Mouse (Mus musculus) heart, embryonic 10.5 days (tissue): ENCODE measurements around the gene Nutm1. TPM values are rescaled to one million over a fixed set of nuclear protein-coding genes. Genes with fewer than 3 reads are reported as not detected.

Experiments used
- DNase-seq: peaks from one replicate; pipeline ENCODE4 v3.0.0-alpha.2; 2017; ENCODE audit warnings: low spot score
- H3K27ac ChIP-seq: fragments of 300-500 bp; sonication (generic); 2 replicates; pipeline ENCODE4 v1.5.1; 2016; ENCODE audit warnings: mild to moderate bottlenecking
- H3K27me3 ChIP-seq: fragments of 300-500 bp; sonication (generic); 2 replicates; pipeline ENCODE4 v1.6.1; 2016; ENCODE audit warnings: mild to moderate bottlenecking; ENCODE audit not compliant: poor library complexity, insufficient read depth, severe bottlenecking
- H3K36me3 ChIP-seq: fragments of 300-500 bp; sonication (generic); 2 replicates; pipeline ENCODE4 v1.6.1; 2016; ENCODE audit warnings: mild to moderate bottlenecking, moderate library complexity
- H3K4me1 ChIP-seq: fragments of 300-500 bp; sonication (generic); 2 replicates; pipeline ENCODE4 v1.6.1; 2016; ENCODE audit warnings: mild to moderate bottlenecking
- H3K4me3 ChIP-seq: fragments of 300-500 bp; sonication (generic); 2 replicates; pipeline ENCODE4 v1.5.1; 2016; ENCODE audit warnings: mild to moderate bottlenecking, moderate library complexity
- H3K9me3 ChIP-seq: fragments of 300-500 bp; sonication (generic); 2 replicates; pipeline ENCODE4 v1.6.1; 2016; ENCODE audit warnings: mild to moderate bottlenecking, moderate library complexity
- WGBS: fragments of 180-500 bp; shearing (Covaris S2); methylation state at CpG from one replicate; pipeline ENCODE4 v1.1.7; 2016; 5-methylcytosine and 5-hydroxymethylcytosine counted together
- polyA plus RNA-seq: library from polyadenylated mRNA; unstranded; fragments of >200 nt; fragmentation: Nextera tagmentation; extraction: Ambion mirVana; gene quantifications from 2 replicates; pipeline ENCODE4 v1.2.1, GENCODE M21; 2016

The Nutm1 gene
- polyA plus RNA-seq, 1 experiment from 2014 or later: 0.04 TPM

DNA sequence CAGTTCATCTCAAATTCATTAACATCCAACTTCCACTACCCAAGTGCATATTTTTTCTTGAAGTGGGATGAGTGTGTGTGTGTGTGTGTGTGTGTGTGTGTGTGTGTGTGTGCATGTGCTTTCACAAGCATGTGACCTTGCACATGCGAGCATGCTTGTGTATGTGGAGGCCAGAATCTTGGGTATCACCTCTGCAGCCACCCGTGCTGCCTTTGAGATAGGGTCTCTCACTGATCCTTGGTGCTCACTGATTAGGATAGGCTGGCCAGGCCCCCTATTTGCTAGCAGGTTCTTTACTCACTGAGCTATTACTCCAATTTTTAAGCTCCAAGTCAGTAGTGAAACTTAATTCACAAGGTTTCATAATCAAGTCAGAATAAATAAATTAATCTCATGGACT is 13.8 kb upstream of the Nutm1 start:
- H3K9me3 ChIP-seq: no peaks in the 10 kb centered on the region
- no peaks in the 10 kb centered on the region for H3K27me3 ChIP-seq
- DNase-seq: no peak
- H3K4me1 ChIP-seq: peaks cover 3% of the 10 kb centered on the region; the same call in 1 of the 2 replicates
- no peak overlapping the region for H3K27ac ChIP-seq
- H3K36me3 ChIP-seq: peaks cover 7% of the 10 kb centered on the region; the same call in 1 of the 2 replicates
- no peak overlapping the region for H3K4me3 ChIP-seq
- 62% methylated on average over 2 of the region's 2 CpGs for WGBS

DNA sequence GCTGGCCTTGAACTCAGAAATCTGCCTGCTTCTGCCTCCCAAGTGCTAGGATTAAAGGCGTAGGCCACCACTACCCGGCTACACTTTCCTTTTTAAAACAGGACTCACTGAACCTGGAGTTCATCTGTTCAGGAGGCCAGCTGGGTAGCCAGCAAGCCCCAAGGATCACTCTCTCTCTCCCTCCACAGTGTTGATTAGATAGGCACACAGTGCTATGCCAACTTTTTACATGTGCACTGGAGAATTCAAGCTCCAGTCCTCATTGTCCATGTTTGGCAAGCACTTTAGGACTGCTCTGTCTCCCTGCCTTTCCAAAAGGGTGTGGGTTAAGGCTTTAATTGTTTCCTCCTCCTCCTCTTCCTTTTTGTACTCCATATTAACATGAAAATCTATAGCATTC is 10.9 kb upstream of the Nutm1 start:
- no peak for DNase-seq
- no peak overlapping the region for H3K4me3 ChIP-seq
- H3K9me3 ChIP-seq: no peaks in the 10 kb centered on the region
- peaks cover 9% of the 10 kb centered on the region; the same call in 1 of the 2 replicates for H3K4me1 ChIP-seq
- peaks cover 7% of the 10 kb centered on the region; the same call in 1 of the 2 replicates for H3K36me3 ChIP-seq
- no peak overlapping the region for H3K27ac ChIP-seq
- H3K27me3 ChIP-seq: no peaks in the 10 kb centered on the region
- 55% methylated on average over 2 of the region's 2 CpGs for WGBS

DNA sequence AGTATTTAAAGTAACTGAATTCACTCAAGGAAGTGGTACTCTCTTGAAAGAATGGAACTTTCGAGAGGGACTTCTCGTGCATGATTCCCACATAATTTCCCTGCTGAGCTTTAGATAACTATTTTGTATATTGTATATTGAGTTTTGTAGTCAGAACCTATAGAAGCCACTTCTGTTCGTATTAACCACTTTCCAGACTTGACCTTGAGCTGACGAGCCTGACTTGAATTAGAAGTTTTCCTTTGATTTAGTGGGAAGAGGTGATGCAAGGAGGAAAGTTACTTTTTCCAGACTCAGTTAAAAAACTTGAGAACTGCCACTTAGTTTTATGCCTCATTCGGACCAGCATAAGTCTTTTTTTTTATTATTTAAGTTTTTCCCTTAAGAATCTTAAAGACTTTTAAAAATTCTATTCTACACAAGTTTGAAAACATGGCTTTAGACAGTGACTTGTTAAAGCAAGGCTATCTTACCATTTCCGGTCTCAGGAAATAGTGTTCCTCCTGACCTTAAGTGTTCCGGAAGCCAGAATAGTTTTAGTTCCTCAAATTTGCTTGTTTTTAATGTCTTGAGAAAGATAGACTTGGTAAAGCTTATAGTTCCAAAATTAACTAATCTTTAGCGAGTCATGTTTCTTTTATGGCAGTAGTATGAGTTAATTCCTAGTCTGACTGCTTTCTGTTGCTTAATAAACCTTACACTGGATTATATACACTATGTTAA is 8.6 kb upstream of the Nutm1 start:
- Histone ChIP-seq H3K9me3 (no peaks in the 10 kb centered on the region), H3K4me1 (peaks cover 14% of the 10 kb centered on the region; the same call in 1 of the 2 replicates), H3K4me3 (peak overlapping the region; percentile 90), H3K27ac (no peak overlapping the region), H3K36me3 (0 out of 2 replicates have a peak, but pooled peaks cover 5% of the 10 kb centered on the region), H3K27me3 (no peaks in the 10 kb centered on the region)
- WGBS: 72% methylated on average over 8 of the region's 8 CpGs
- no peak for DNase-seq

DNA sequence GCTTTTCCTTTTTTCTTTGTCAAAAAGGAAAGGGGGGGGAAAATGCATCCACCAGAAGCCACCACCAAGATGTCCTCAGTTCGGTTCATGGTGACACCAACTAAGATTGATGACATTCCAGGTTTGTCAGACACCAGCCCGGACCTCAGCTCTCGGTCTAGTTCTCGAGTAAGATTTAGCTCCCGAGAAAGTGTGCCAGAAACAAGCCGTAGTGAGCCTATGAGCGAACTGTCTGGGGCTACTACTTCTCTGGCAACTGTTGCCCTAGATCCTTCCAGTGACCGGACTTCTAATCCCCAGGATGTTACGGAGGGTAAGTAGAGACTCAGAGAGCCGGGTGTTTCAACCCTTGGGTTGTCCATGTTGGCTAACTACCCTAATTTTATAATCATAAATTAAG is 7.7 kb upstream of the Nutm1 start:
- Histone ChIP-seq H3K27me3 (no peaks in the 10 kb centered on the region), H3K36me3 (0 out of 2 replicates have a peak, but pooled peaks cover 5% of the 10 kb centered on the region), H3K4me1 (peaks cover 16% of the 10 kb centered on the region; the same call in 1 of the 2 replicates), H3K9me3 (no peaks in the 10 kb centered on the region), H3K27ac (peak overlapping the region; percentile 95; the same call in 1 of the 2 replicates), H3K4me3 (peak overlapping the region; percentile 90)
- 41% methylated on average over 10 of the region's 10 CpGs for WGBS
- peak; percentile 75 for DNase-seq

DNA sequence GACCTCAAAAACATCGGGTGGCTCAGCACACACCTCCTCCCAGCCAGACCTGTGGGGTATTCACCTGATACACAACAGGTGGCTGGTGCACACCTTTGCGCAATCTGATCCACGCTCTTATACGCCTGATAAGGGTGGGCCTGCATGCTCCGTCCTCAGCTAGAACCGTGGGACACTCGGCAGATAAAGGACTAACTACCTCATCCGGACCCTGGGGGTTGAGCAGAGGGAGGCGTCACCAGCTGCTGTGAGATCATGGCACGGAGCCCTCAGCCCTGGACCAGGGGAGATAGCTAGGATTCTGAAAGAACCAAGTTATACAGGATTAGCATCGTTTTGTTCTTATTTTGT is 7.1 kb upstream of the Nutm1 start, which contains the start of gene Gm21985:
Gm21985 (plus strand) TSS at position 73 of the 351 bp plus-strand sequence.
- Histone ChIP-seq H3K36me3 (0 out of 2 replicates have a peak, but pooled peaks cover 3% of the 10 kb centered on the region), H3K4me1 (peaks cover 16% of the 10 kb centered on the region; the same call in 1 of the 2 replicates), H3K27me3 (no peaks in the 10 kb centered on the region), H3K4me3 (peak within 1 kb of the TSS; percentile 90), H3K27ac (peak within 1 kb of the TSS; percentile 95), H3K9me3 (no peaks in the 10 kb centered on the region)
- DNase-seq: peak; percentile 83
- WGBS: 2% methylated on average over 11 of the region's 11 CpGs

DNA sequence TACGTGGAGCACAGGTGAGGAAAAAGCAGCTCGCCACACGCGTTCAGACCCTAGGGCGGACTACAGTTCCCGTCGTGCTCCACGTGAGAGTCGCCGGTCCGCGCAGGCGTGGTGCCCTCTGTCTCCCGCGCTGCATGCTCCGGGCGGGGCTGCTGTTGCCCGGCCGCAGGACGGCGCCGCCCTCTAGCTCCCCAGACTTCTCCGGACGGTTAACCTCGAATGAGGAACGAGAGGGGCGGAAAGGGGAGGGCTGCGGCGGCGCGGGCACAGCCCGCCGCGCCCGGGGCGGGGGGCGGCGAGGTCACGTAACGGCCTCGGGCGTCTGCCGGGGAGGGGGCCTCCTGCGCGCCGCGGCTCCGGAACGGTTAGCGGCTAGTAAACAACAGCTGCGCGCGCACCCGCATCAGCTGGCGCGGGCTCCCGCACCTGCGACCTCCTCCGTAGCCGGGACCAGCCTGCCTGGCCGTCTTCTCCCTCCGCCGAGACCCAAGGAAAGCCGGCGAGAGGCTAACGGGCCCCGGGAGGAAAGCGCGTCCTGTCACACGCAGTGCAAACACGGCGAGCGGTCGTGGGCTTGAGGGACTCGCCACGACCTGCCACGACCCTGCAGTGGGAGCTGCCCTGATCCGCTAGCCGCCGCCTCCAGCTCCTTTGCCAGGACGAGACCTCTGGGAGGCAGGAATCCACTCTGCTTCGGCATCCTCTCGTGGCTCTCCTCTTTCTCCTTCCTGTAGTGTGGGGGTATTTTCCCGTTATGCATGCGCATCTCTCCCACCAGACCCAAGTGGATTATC is 6.6 kb upstream of the Nutm1 start, which contains the start of gene Slc12a6:
Slc12a6 (plus strand) TSS at position 378 of the 794 bp plus-strand sequence.
- 0 out of 2 replicates have a peak, but pooled peaks cover 2% of the 10 kb centered on the region for H3K36me3 ChIP-seq
- H3K27me3 ChIP-seq: no peaks in the 10 kb centered on the region
- under 1% methylated on average over 79 of the region's 85 CpGs for WGBS
- DNase-seq: peak; percentile 97
- no peaks in the 10 kb centered on the region for H3K9me3 ChIP-seq
- peak within 1 kb of the TSS; percentile 95 for H3K27ac ChIP-seq
- peak within 1 kb of the TSS; percentile 90 for H3K4me3 ChIP-seq
- H3K4me1 ChIP-seq: peaks cover 16% of the 10 kb centered on the region; the same call in 1 of the 2 replicates

DNA sequence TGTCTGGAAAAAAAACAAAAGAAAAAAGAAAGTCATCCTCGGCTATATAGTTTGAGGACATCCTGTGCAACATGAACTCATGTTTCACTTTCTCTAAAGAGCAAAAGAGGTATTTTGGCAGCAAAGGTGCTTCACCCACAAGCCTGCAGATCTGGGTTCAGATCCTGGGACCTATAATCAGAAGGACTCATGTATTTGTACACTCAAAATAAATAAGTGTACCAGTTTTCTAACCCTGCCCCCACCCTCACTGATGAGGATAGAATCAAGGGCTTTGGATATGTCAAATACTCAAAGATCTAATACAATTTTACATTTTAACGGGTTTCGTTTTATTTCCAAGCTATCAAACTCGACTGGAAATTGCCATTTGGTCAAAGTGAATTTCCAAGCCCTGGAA is 5.3 kb upstream of the Nutm1 start:
- Histone ChIP-seq H3K4me3 (no peak overlapping the region), H3K27ac (no peak overlapping the region), H3K9me3 (no peaks in the 10 kb centered on the region), H3K36me3 (0 out of 2 replicates have a peak, but pooled peaks cover 2% of the 10 kb centered on the region), H3K4me1 (peaks cover 13% of the 10 kb centered on the region; the same call in 1 of the 2 replicates), H3K27me3 (no peaks in the 10 kb centered on the region)
- DNase-seq: peak; percentile 19
- 74% methylated on average over 4 of the region's 4 CpGs for WGBS

DNA sequence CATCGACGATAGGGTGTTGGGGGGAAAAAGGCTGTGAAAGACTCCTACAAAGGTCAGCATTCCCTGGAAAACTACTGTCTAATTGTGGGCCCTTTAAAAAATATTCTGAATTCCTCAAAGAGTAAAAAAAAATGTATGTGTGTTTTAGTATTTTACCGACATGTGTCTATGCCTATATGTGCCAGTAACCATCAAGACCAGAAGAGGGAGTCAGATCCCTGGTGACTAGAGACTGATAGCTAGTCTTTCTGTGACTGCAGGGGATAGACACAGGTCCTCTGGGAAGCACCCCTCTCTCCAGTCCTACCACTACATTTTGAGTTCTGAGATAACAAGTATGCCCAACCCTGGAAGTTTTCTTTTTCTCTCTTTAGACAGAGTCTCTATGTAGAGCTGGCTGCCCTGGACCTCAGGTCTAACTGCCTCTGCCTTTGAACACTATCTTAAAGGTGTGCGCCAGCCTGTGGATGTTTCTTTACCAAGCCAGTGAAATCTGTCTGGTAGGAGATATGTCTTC is 3.7 kb upstream of the Nutm1 start:
- H3K27ac ChIP-seq: peak overlapping the region; percentile 88
- no peaks in the 10 kb centered on the region for H3K9me3 ChIP-seq
- no peaks in the 10 kb centered on the region for H3K27me3 ChIP-seq
- H3K4me3 ChIP-seq: peak overlapping the region; percentile 70
- 0 out of 2 replicates have a peak, but pooled peaks cover 2% of the 10 kb centered on the region for H3K36me3 ChIP-seq
- peak; percentile 64 for DNase-seq
- 38% methylated on average over 4 of the region's 4 CpGs for WGBS
- H3K4me1 ChIP-seq: peaks cover 13% of the 10 kb centered on the region; the same call in 1 of the 2 replicates

DNA sequence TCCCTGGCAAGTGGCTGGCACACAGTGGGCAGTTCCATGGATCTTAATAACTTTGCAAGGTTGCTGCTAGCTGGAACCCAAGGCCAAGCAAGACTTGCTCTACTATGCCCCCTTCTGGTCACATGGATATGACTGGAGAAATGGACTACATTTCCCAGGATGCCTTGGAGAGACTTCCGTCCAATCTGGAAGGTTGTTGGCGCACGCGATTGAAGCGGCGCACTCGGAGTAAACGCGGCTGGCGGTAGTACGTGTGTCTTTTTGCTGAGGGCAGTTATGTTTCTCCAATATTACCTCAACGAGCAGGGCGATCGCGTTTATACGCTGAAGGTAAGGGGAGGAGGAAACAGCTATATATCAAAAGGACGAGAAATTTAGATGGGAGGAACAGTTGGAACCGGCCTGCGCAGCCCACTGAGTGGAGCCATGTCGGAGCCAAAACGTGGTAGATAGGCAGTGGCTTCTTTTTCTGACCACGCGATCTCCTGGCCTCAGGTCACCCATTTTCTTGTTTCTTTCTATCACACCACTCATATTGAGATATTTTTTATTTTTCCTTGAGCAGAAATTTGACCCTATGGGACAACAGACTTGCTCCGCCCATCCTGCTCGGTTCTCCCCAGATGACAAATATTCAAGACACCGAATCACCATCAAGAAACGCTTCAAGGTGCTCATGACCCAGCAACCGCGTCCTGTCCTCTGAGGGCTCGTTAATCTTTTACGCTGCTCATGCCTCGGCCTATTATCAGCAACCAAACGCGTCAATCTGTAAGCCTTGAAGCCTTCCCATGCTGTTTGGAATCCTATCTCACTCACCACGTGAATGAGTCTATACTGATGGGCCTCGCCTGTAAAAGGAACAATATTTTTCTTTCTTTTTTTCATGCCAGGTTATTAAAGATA is 2.9 kb upstream of the Nutm1 start, which contains the start of gene Nop10:
Nop10 (plus strand) TSS at position 179 of the 906 bp plus-strand sequence.
- Histone ChIP-seq H3K36me3 (0 out of 2 replicates have a peak, but pooled peaks cover 2% of the 10 kb centered on the region), H3K27ac (peak within 1 kb of the TSS; percentile 88)

DNA sequence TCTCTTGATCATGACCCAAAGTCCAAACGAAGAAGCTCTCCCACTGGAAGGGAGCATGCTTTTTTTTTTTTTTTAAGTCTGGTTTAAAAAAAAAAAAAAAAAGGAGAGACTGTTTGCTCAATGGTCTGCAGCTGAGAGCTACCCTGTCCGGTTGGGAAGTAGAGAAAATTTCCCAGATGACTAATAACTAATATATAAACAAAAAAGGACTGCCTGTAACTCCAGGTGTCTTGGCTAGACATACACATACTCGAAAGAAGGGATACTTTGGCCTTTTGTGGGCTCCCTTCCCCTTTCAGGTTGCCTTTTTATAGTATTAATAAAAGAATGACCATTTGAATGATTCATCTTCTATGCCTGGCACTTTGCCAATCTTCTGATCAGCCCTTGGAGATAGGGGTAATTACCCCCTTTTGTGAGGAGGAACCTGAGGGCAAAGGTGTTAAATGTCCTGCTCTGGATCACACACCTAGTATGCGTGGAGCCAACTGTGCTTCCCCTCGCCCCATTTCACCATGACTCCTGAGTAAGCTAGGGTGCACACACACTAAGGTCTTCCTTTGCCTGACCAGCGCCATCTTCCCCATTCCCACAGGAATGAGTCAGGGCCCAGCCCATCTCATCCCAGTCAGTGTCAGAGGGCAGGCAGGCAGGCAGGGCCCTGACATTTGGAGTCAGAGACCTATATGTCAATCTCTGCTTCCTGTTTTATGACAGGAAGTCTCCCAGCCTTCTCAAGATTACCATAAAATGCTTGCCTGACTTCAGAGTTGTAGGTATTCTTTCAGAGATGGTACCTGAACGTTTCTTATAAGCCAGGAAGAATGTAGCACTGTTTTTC is 4.2 kb downstream of the Nutm1 start:
- Histone ChIP-seq H3K27me3 (no peaks in the 10 kb centered on the region), H3K4me1 (peaks cover 6% of the 10 kb centered on the region), H3K36me3 (no peaks in the 10 kb centered on the region), H3K27ac (no peak overlapping the region), H3K9me3 (no peaks in the 10 kb centered on the region), H3K4me3 (no peak overlapping the region)
- DNase-seq: no peak
- WGBS: 77% methylated on average over 7 of the region's 7 CpGs

More for the DNA sequence above, 2.9 kb upstream of the Nutm1 start, which contains the start of gene Nop10:
- no peaks in the 10 kb centered on the region for H3K9me3 ChIP-seq
- H3K4me3 ChIP-seq: peak within 1 kb of the TSS; percentile 70
- no peaks in the 10 kb centered on the region for H3K27me3 ChIP-seq
- peaks cover 12% of the 10 kb centered on the region; the same call in 1 of the 2 replicates for H3K4me1 ChIP-seq
- DNase-seq: peak; percentile 91
- under 1% methylated on average over 36 of the region's 36 CpGs for WGBS

DNA sequence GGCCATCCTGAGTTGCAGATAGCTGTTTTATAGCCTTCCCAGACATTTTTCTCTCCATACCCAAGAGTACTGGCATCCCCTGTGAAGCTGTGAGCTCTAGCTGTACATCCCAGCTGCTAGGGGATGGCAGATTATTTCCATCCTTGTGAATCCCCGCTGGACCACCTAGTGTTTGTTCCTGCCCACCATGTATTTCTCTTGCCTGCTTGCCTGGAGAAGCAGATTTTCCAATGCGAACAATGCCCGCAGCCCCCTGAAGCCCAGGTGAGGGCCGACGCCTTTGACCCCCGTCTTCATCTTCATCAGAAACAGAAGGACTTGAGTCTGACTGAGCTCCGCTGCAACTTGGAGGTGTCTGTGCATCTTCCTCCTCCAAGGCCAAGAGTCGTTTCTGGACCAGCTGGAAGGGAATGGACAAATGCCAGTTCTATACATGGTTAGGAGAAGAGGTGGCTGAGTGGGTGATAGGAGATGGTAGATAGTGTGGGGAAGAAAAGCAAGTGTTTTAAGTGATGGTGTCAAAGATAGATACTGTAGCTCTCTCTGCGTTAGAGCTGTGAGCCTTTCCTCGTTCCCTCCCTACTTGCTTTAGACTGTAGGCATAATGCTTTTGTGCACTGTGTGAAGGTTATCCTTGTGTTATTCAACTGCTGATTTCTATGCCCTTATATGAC is 9.2 kb downstream of the Nutm1 start:
- no peaks in the 10 kb centered on the region for H3K27me3 ChIP-seq
- H3K4me1 ChIP-seq: no peaks in the 10 kb centered on the region
- whole genome bisulfite sequencing: 75% methylated on average over 10 of the region's 10 CpGs
- DNase-seq: no peak
- H3K27ac ChIP-seq: no peak overlapping the region
- no peak overlapping the region for H3K4me3 ChIP-seq
- no peaks in the 10 kb centered on the region for H3K9me3 ChIP-seq
- peaks cover 12% of the 10 kb centered on the region; the same call in 1 of the 2 replicates for H3K36me3 ChIP-seq
